ENCODE assay signal across 41 mouse cellular contexts in genomic region chr5:61832935-61833551, GRCm38 (mm10). TPM values are rescaled to one million over a fixed set of nuclear protein-coding genes. Genes with fewer than 3 reads are reported as not detected.
"Had no signal": no experiment of that assay in that cellular context is flagged by ENCODE, and none has a peak within 500 bp of the region (broad histone marks: within the 10 kb centered on the region; RNA-seq: fewer than 3 reads in every experiment).

No protein-coding gene starts in this region.

- DNase-seq: gastrocnemius, adult 2 months; gastrocnemius, postnatal 10 days; gastrocnemius, postnatal 25 days; heart, adult 18-20 months; heart, postnatal 10 days; heart, postnatal 4 days; kidney, adult 18-20 months; kidney, adult 8-10 months; kidney, postnatal 10 days; kidney, postnatal 25 days; kidney, postnatal 4 days; layer of hippocampus, adult 9-11 months; layer of hippocampus, postnatal 36 days had no signal

- H3K9ac ChIP-seq: heart, embryonic 12.5 days; hindbrain, embryonic 12.5 days; hindbrain, embryonic 14.5 days; intestine, embryonic 15.5 days; limb, embryonic 15.5 days; liver, embryonic 12.5 days; liver, embryonic 14.5 days had no signal

- H3K36me3 ChIP-seq: heart, embryonic 10.5 days; heart, embryonic 12.5 days; hindbrain, embryonic 10.5 days; hindbrain, embryonic 12.5 days; intestine, embryonic 15.5 days; limb, embryonic 15.5 days; liver, embryonic 12.5 days had no signal

- H3K27me3 ChIP-seq: heart, embryonic 12.5 days; hindbrain, embryonic 12.5 days; intestine, embryonic 15.5 days; limb, embryonic 15.5 days; liver, embryonic 12.5 days had no signal

- ATAC-seq: hindbrain, embryonic 16.5 days; inflammation-experienced regulatory T-cells, adult 6 months; intestine, embryonic 15.5 days; intestine, postnatal 0 days; liver, embryonic 12.5 days had no signal

- H3K4me1 ChIP-seq: heart, embryonic 10.5 days; heart, embryonic 12.5 days; hindbrain, embryonic 10.5 days; hindbrain, embryonic 12.5 days; intestine, embryonic 15.5 days; limb, embryonic 15.5 days; liver, embryonic 12.5 days had no signal

- H3K4me2 ChIP-seq: heart, embryonic 12.5 days; hindbrain, embryonic 12.5 days; hindbrain, embryonic 14.5 days; intestine, embryonic 15.5 days; limb, embryonic 15.5 days; liver, embryonic 12.5 days had no signal

- H3K9me3 ChIP-seq: heart, embryonic 10.5 days; heart, embryonic 12.5 days; hindbrain, embryonic 10.5 days; hindbrain, embryonic 12.5 days; intestine, embryonic 15.5 days; limb, embryonic 15.5 days; liver, embryonic 12.5 days had no signal

- H3K4me3 ChIP-seq: gastrocnemius, adult 2 months; heart, embryonic 10.5 days; heart, embryonic 12.5 days; hindbrain, embryonic 10.5 days; hindbrain, embryonic 12.5 days; intestine, embryonic 15.5 days; layer of hippocampus, adult 2 months; left cerebral cortex, adult 2 months; limb, embryonic 15.5 days; liver, embryonic 12.5 days had no signal

- H3K27ac ChIP-seq: gastrocnemius, adult 2 months; heart, embryonic 10.5 days; hindbrain, embryonic 10.5 days; hindbrain, embryonic 12.5 days; hindbrain, embryonic 14.5 days; intestine, embryonic 15.5 days; layer of hippocampus, adult 2 months; left cerebral cortex, adult 2 months; limb, embryonic 15.5 days; liver, embryonic 12.5 days; liver, embryonic 14.5 days had no signal

RNA-seq across cellular contexts. Expression of gene G6pd2, which starts 24.4 kb away (rescaled TPM):
- total RNA-seq: gastrocnemius, adult 2 months; gastrocnemius, postnatal 10 days; gastrocnemius, postnatal 25 days; gastrocnemius, postnatal 4 days; granulocyte monocyte progenitor cell, adult 5-6 weeks; heart, adult 18-20 months; heart, adult 8-10 months; heart, postnatal 10 days; heart, postnatal 25 days; heart, postnatal 4 days; layer of hippocampus, adult 2 months; layer of hippocampus, postnatal 14 days; layer of hippocampus, postnatal 36 days; left cerebral cortex, adult 2 months; left cerebral cortex, postnatal 14 days; left cerebral cortex, postnatal 36 days; liver, adult 2 months had no signal
- polyA plus RNA-seq: frontal cortex, adult 2 months; heart, embryonic 10.5 days; heart, embryonic 12.5 days; heart, embryonic 14.5 days; heart, embryonic 16.5 days; hindbrain, embryonic 10.5 days; hindbrain, embryonic 12.5 days; hindbrain, embryonic 14.5 days; intestine, embryonic 15.5 days; intestine, postnatal 0 days; kidney, embryonic 14.5 days; kidney, embryonic 16.5 days; limb, embryonic 11.5 days; limb, embryonic 15.5 days; liver, adult 2 months; liver, embryonic 12.5 days; liver, embryonic 14.5 days had no signal
